13 mouse cellular contexts compared by ENCODE assay signal in genomic region chr16:30645841-30646558, GRCm38 (mm10). TPM values are rescaled to one million over a fixed set of nuclear protein-coding genes. Genes with fewer than 3 reads are reported as not detected.
A peak's percentile ranks its signal among the peaks of the same experiment; 100 is the strongest.
DNase-seq lines count a peak whose midpoint lies in the region; ATAC-seq and TF ChIP-seq lines count a peak whose summit lies in the region.
"Had no signal": no experiment of that assay in that cellular context is flagged by ENCODE, and none has a peak within 500 bp of the region (broad histone marks: within the 10 kb centered on the region; RNA-seq: fewer than 3 reads in every experiment).

No protein-coding gene starts in this region.

- H3K27me3 ChIP-seq in liver, postnatal 0 days (ENCODE audit: insufficient read depth, low read length), result no peaks in the 10 kb centered on the region
- H3K27me3 ChIP-seq: liver, embryonic 15.5 days had no signal

- H3K36me3 ChIP-seq in liver, postnatal 0 days (replicated peaks; ENCODE audit: insufficient read depth, low read length), result no peaks in the 10 kb centered on the region
- H3K36me3 ChIP-seq: liver, embryonic 15.5 days had no signal

- 39% methylated on average over 9 of the region's 9 CpGs for WGBS in liver, postnatal 0 days (ENCODE audit: insufficient replicate concordance)

- no peak overlapping the region for H3K4me3 ChIP-seq in liver, postnatal 0 days (ENCODE audit: low read depth, low read length)
- H3K4me3 ChIP-seq: liver, embryonic 15.5 days had no signal

- no peak for TF ChIP-seq CTCF in liver, postnatal 0 days (IDR thresholded peaks at IDR 0.05; ENCODE audit: low read depth)

- DNase-seq in liver, postnatal 0 days, result no peak
- DNase-seq in liver, result no peak
- peak; percentile 17 for DNase-seq in Muller cell, postnatal 12 days (ENCODE audit: inconsistent ontology term)
- peak; percentile 44 for DNase-seq in cerebellum, adult 11-12 months
- peak; percentile 32 to 46 for DNase-seq in spleen, adult 18-20 months
- DNase-seq in urinary bladder, postnatal 25 days (ENCODE audit: low spot score), result no peak
- DNase-seq in frontal cortex, postnatal 10 days (ENCODE audit: low spot score in 2 of 2), result no peak
- DNase-seq: forebrain, postnatal 0 days; heart, adult 18-20 months; thymus, postnatal 4 days had no signal

- no peaks in the 10 kb centered on the region for H3K9me3 ChIP-seq in liver, postnatal 0 days (ENCODE audit: low read length)
- H3K9me3 ChIP-seq: liver, embryonic 15.5 days had no signal

- TF ChIP-seq EP300 in liver, postnatal 0 days (IDR thresholded peaks at IDR 0.05; ENCODE audit: low read depth), result no peak

- H3K4me2 ChIP-seq in liver, postnatal 0 days (ENCODE audit: low read depth, low read length), result no peak overlapping the region
- H3K4me2 ChIP-seq: hindbrain, embryonic 14.5 days; liver, embryonic 15.5 days had no signal

- 0 out of 2 replicates have a peak overlapping the region, but pooled peaks have one; percentile 18 for H3K27ac ChIP-seq in liver, postnatal 0 days (ENCODE audit: low read depth)
- H3K27ac ChIP-seq: hindbrain, embryonic 14.5 days; liver, embryonic 15.5 days had no signal

- no peak overlapping the region for H3K9ac ChIP-seq in liver, postnatal 0 days (replicated peaks)
- H3K9ac ChIP-seq: forebrain, postnatal 0 days; hindbrain, embryonic 14.5 days; liver, embryonic 15.5 days had no signal

- H3K4me1 ChIP-seq in liver, postnatal 0 days (ENCODE audit: insufficient read depth), result peaks cover 8% of the 10 kb centered on the region

- ATAC-seq in liver, postnatal 0 days, result 0 out of 2 replicates have a peak, but pooled peaks have one; percentile 4
- ATAC-seq: forebrain, postnatal 0 days; midbrain, embryonic 16.5 days had no signal

RNA-seq across cellular contexts. Expression of gene Fam43a, which starts 46.5 kb away (rescaled TPM):
- polyA plus RNA-seq in liver, postnatal 0 days (2015; fragmentation: Nextera tagmentation; extraction: Ambion mirVana), result 6.1 and 6.8 TPM in 2 replicates

RNA-seq across cellular contexts. Expression of gene Lsg1, which starts 58.6 kb away (rescaled TPM):
- polyA plus RNA-seq in liver, postnatal 0 days (2015; fragmentation: Nextera tagmentation; extraction: Ambion mirVana), result 25.4 and 25.6 TPM in 2 replicates

Comparison
In these comparisons a context has a peak if more than half of its experiments do, and no peak if none do; other contexts are left out.
1. DNase-seq: peak in Muller cell, postnatal 12 days (single experiment), cerebellum, adult 11-12 months (single experiment) and spleen, adult 18-20 months (2 of 2); none in liver, postnatal 0 days (single experiment), liver (single experiment), urinary bladder, postnatal 25 days (single experiment) and frontal cortex, postnatal 10 days (0 of 2).